Mouse (Mus musculus) midbrain, embryonic 13.5 days (tissue): ENCODE measurements around the gene Plxdc2. TPM values are rescaled to one million over a fixed set of nuclear protein-coding genes. Genes with fewer than 3 reads are reported as not detected.

Experiments used
- ATAC-seq: fragments of 200-750 bp; cut with Nextera tagmentation; 2 replicates; pipeline ENCODE4 v1.8.0; 2017; ENCODE audit warnings: mild to moderate bottlenecking, moderate TSS enrichment, moderate library complexity
- H3K27ac ChIP-seq: fragments of 300-500 bp; sonication (generic); 2 replicates; pipeline ENCODE4 v1.5.1; 2015; ENCODE audit warnings: inconsistent platforms, mild to moderate bottlenecking, moderate library complexity
- H3K27me3 ChIP-seq: fragments of 300-500 bp; sonication (generic); 2 replicates; pipeline ENCODE4 v1.6.1; 2015; ENCODE audit warnings: mild to moderate bottlenecking, inconsistent platforms
- H3K36me3 ChIP-seq: fragments of 300-500 bp; sonication (generic); 2 replicates; pipeline ENCODE4 v1.6.1; 2015; ENCODE audit warnings: mild to moderate bottlenecking, inconsistent platforms
- H3K4me1 ChIP-seq: fragments of 300-500 bp; sonication (generic); replicated peaks from 2 replicates; pipeline ENCODE4 v1.6.1; 2015; ENCODE audit warnings: inconsistent platforms
- H3K4me2 ChIP-seq: fragments of 300-500 bp; sonication (generic); replicated peaks from 2 replicates; pipeline ENCODE4 v1.6.1; 2015; ENCODE audit warnings: moderate library complexity, mild to moderate bottlenecking, inconsistent platforms
- H3K4me3 ChIP-seq: fragments of 300-500 bp; sonication (generic); replicated peaks from 2 replicates; pipeline ENCODE4 v1.5.1; 2015; ENCODE audit warnings: mild to moderate bottlenecking, inconsistent platforms
- H3K9ac ChIP-seq: fragments of 300-500 bp; sonication (generic); replicated peaks from 2 replicates; pipeline ENCODE4 v1.6.1; 2015; ENCODE audit warnings: mild to moderate bottlenecking, inconsistent platforms
- H3K9me3 ChIP-seq: fragments of 300-500 bp; sonication (generic); 2 replicates; pipeline ENCODE4 v1.6.1; 2016; ENCODE audit warnings: mild to moderate bottlenecking, inconsistent platforms
- WGBS: fragments of 180-500 bp; shearing (Covaris S2); methylation state at CpG from one replicate; pipeline ENCODE4 v1.1.7; 2015; 5-methylcytosine and 5-hydroxymethylcytosine counted together
- polyA plus RNA-seq: library from polyadenylated mRNA; unstranded; fragments of >200 nt; fragmentation: Nextera tagmentation; extraction: Ambion mirVana; gene quantifications from 2 replicates; pipeline ENCODE4 v1.2.1, GENCODE M21; 2015

Gene Plxdc2
- polyA plus RNA-seq, 1 experiment from 2014 or later, result 16.9 TPM

DNA sequence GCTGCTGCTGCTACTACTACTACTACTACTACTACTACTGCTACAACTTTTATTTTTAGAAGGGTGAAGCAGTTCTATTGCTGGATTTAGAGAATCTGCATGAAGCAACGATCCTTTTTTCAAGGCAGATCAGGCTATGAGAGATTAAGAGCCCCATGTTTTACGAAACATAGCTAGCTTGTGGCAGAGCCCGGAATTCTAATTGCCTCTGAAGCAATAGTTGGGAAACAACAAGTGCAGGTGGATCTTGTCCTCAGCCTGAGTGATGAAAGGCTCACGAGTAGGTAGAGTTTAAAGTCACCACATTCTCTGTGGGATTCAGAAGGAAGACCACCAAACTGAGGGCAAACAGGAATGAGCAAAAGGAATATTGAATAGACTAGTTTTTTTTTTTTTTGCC is 91.8 kb downstream of the Plxdc2 start:
- no peak overlapping the region for H3K9ac ChIP-seq
- H3K4me2 ChIP-seq, result no peak overlapping the region
- H3K9me3 ChIP-seq, result no peaks in the 10 kb centered on the region
- H3K27me3 ChIP-seq, result no peaks in the 10 kb centered on the region
- no peaks in the 10 kb centered on the region for H3K36me3 ChIP-seq
- no peak overlapping the region for H3K4me3 ChIP-seq
- H3K27ac ChIP-seq, result no peak overlapping the region
- ATAC-seq, result no peak
- WGBS, result 75% methylated on average over 4 of the region's 4 CpGs
- H3K4me1 ChIP-seq, result peaks cover 5% of the 10 kb centered on the region; the same call in 1 of the 2 replicates

DNA sequence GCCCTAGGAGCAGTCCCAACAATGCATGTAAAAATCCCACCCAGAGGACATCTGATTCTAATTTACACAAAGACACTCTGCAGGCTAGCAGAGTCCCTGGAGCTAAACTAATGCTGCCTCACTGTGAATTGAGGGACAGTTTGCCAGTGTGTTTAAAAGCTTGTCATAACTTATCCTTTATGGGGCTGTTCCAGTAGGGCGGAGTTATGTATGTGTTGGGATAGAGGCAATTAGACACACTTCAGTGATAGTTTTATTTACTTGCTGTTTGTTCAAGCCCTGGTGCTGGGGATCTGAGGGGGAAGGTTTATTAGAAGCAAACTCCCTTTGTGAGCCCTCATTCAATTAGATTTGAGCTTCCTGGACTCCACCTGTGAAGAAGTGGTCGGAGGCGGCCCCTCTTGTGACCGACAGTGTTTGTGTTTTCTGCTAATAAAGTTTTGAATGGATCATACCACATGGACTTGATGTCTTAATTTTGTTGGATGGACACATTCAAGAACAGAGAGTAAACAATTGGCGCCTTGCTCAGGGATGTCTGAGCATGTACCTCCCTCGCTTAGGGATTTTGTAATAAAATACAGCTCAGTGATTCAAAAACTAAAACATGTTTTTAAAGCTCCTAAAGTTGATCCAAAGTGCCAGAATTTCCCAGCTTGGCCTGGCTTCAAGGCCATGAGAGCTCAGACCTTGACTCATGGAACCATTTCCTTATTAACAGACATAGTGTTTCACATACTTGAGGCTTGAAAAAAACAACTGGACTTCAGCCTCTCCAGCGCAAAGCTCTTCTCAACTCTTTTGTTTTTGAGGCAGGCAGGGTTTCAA is 94.9 kb downstream of the Plxdc2 start:
- peaks cover 5% of the 10 kb centered on the region; the same call in 1 of the 2 replicates for H3K4me1 ChIP-seq
- no peaks in the 10 kb centered on the region for H3K27me3 ChIP-seq
- H3K4me3 ChIP-seq, result no peak overlapping the region
- WGBS, result 43% methylated on average over 7 of the region's 7 CpGs
- no peak overlapping the region for H3K9ac ChIP-seq
- peak; percentile 69 for ATAC-seq
- no peaks in the 10 kb centered on the region for H3K36me3 ChIP-seq
- no peaks in the 10 kb centered on the region for H3K9me3 ChIP-seq
- H3K27ac ChIP-seq, result no peak overlapping the region
- H3K4me2 ChIP-seq, result no peak overlapping the region

DNA sequence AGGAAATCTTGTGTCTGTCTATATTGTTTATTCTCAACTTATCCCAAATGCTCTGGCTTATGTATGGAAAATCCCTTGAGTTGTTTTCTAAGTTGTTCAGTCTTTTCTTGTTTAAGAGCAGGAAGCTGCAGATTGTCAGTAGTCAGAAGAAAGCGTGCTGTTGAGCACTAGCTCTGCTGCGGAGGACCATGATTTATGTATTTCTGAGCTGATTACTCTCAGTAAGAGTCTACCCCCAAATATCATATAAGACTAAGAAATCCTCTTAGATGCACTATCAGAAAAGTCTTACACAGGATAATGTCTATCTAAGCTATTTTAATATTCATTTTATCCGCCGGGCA is 95.5 kb downstream of the Plxdc2 start:
- no peaks in the 10 kb centered on the region for H3K9me3 ChIP-seq
- no peak overlapping the region for H3K27ac ChIP-seq
- H3K4me3 ChIP-seq, result no peak overlapping the region
- peaks cover 9% of the 10 kb centered on the region; the same call in 1 of the 2 replicates for H3K4me1 ChIP-seq
- no peaks in the 10 kb centered on the region for H3K36me3 ChIP-seq
- ATAC-seq, result no peak
- no peak overlapping the region for H3K4me2 ChIP-seq
- WGBS, result 88% methylated on average over 4 of the region's 4 CpGs
- H3K9ac ChIP-seq, result no peak overlapping the region
- H3K27me3 ChIP-seq, result no peaks in the 10 kb centered on the region

DNA sequence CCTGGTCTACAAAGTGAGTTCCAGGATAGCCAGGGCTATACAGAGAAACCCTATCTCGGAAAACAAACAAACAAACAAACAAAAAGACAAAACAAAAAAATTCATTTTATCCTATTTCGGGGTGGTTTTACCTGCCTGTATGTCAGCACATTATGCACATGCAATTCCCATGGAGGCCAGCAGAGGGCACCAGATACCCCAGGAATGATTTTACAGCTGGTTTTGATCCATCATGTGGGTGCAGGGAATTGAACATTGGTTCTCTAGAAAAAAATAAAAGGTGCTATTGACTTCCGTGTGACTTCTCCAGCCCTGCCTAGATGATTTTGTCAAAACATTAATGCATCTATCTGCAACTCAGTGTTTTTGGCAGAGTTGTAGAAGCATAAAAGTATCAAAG is 96.0 kb downstream of the Plxdc2 start:
- H3K4me2 ChIP-seq, result no peak overlapping the region
- 96% methylated on average over 3 of the region's 3 CpGs for WGBS

DNA sequence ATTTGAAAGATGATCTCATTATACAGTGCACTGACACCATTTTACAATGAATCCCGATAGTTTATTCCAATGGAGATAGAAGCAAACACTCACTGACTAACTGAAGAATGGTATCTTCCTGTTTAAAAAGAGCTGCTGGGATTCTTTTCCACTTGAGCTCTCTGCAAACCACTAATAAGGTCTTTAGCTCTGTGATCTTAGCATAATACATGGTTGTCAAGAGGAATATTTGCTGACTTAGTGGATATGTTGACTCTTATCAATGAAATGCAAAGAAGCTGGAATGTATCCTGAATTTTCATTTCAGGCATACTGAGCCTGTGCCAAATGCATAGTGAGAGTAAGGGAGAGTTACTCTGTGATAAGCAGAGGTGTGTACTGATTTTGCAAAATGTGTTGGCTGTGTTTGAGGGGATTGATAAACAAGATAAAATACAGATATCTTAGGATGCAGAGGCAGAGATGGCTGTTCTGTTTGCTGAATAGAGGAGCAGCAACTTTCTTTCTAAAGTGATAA is 100.2 kb downstream of the Plxdc2 start:
- H3K4me1 ChIP-seq, result peaks cover 5% of the 10 kb centered on the region; the same call in 1 of the 2 replicates
- no peak overlapping the region for H3K4me2 ChIP-seq
- no peak overlapping the region for H3K27ac ChIP-seq
- no peaks in the 10 kb centered on the region for H3K27me3 ChIP-seq
- WGBS, result 61% methylated on average over 1 of the region's 1 CpGs
- no peak for ATAC-seq
- no peaks in the 10 kb centered on the region for H3K36me3 ChIP-seq
- no peaks in the 10 kb centered on the region for H3K9me3 ChIP-seq
- H3K4me3 ChIP-seq, result no peak overlapping the region
- H3K9ac ChIP-seq, result no peak overlapping the region

More for the DNA sequence above, 96.0 kb downstream of the Plxdc2 start:
- Histone ChIP-seq H3K36me3 (no peaks in the 10 kb centered on the region), H3K4me3 (no peak overlapping the region), H3K27ac (no peak overlapping the region), H3K9me3 (no peaks in the 10 kb centered on the region), H3K27me3 (no peaks in the 10 kb centered on the region), H3K9ac (no peak overlapping the region), H3K4me1 (peaks cover 10% of the 10 kb centered on the region; the same call in 1 of the 2 replicates)
- ATAC-seq, result no peak

DNA sequence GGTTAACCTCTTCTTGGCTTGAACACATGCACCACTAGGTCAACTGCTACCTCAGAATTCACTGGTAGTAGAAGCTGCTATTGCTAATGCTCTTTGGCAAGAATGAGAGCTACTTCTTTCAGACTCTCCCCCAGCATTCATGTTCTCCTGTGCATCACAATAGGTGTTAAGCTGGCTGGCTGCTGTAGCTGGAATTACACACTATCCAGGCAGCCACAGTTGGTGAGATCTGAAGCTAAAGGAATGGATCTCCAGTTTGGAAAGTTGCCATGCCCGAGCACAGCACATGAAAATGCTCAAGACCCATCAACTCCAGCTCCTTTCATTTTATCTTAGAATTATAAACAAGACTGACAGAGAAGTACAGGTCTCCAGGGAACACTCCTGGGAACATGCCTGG is 103.4 kb downstream of the Plxdc2 start:
- H3K9me3 ChIP-seq, result no peaks in the 10 kb centered on the region
- no peak for ATAC-seq
- H3K4me1 ChIP-seq, result peaks cover 5% of the 10 kb centered on the region; the same call in 1 of the 2 replicates
- WGBS, result 60% methylated on average over 1 of the region's 1 CpGs
- no peak overlapping the region for H3K27ac ChIP-seq
- H3K36me3 ChIP-seq, result no peaks in the 10 kb centered on the region
- H3K4me3 ChIP-seq, result no peak overlapping the region
- H3K9ac ChIP-seq, result no peak overlapping the region
- no peak overlapping the region for H3K4me2 ChIP-seq
- no peaks in the 10 kb centered on the region for H3K27me3 ChIP-seq

DNA sequence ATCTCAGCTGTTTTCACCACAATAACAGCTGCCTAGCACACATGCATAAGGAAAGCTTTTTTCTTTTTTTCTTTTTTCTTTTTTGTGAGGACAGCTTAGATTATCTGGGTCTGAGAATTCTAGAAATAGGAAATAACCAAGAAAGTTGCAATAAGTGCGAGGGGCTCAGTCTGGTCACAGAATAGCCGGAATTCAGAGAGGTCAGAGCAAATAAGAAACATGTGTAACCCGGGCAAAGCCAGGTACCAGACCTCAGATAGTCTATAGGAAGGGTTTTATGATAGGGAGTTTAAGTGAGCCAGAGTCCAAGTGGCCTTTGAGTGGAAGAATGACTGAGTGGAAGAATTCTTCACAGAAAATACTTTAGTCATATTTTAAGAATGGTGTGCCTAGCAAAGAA is 114.0 kb downstream of the Plxdc2 start:
- WGBS, result 89% methylated on average over 3 of the region's 3 CpGs
- Histone ChIP-seq H3K36me3 (no peaks in the 10 kb centered on the region), H3K4me1 (no peaks in the 10 kb centered on the region), H3K27ac (no peak overlapping the region), H3K4me2 (no peak overlapping the region), H3K4me3 (no peak overlapping the region), H3K9ac (no peak overlapping the region), H3K27me3 (no peaks in the 10 kb centered on the region), H3K9me3 (no peaks in the 10 kb centered on the region)
- no peak for ATAC-seq

DNA sequence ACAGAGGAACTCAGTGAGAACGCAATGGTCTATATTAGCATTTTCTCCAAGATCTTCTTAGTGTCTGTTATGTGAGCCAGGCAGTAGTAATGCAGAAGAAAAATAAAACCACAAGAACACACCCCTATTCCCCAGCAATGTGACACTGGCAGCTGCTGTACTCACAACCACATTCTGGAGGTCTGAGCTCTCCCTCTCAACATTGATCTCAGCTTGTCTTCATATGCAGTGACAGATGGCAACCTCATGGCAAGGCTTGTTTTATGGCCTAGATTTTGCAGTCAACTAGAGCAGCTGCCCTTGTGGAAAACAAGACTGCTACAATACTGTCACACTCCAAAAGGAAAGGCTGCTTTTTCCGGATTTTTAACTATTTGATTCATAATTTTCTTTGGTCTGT is 127.8 kb downstream of the Plxdc2 start:
- Histone ChIP-seq H3K4me2 (no peak overlapping the region), H3K9me3 (no peaks in the 10 kb centered on the region), H3K4me3 (no peak overlapping the region), H3K27me3 (no peaks in the 10 kb centered on the region), H3K36me3 (no peaks in the 10 kb centered on the region), H3K27ac (no peak overlapping the region), H3K4me1 (no peaks in the 10 kb centered on the region), H3K9ac (no peak overlapping the region)
- 95% methylated on average over 2 of the region's 2 CpGs for WGBS
- ATAC-seq, result no peak

DNA sequence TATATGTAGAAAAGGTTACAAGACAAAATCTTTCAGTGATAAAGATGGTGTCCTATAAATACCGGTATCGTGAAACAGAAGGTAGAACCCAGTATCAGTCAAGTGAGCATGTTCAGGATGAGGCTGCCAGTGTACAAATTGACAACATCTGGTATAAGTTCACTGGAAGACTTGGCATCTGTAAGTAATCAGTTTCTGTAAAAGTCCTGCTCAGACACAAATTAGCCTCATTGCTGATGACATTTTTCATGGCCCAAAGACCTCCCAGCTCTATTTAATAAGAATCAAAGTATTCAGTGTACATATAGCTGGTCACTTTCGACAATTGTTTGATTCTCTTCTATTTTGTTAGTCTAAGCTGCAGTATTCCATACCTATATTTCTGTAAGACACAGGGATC is 129.9 kb downstream of the Plxdc2 start:
- Histone ChIP-seq H3K4me1 (no peaks in the 10 kb centered on the region), H3K36me3 (no peaks in the 10 kb centered on the region), H3K9me3 (no peaks in the 10 kb centered on the region), H3K27ac (no peak overlapping the region), H3K4me3 (no peak overlapping the region), H3K9ac (no peak overlapping the region), H3K4me2 (no peak overlapping the region), H3K27me3 (no peaks in the 10 kb centered on the region)
- ATAC-seq, result no peak
- 96% methylated on average over 3 of the region's 3 CpGs for WGBS

DNA sequence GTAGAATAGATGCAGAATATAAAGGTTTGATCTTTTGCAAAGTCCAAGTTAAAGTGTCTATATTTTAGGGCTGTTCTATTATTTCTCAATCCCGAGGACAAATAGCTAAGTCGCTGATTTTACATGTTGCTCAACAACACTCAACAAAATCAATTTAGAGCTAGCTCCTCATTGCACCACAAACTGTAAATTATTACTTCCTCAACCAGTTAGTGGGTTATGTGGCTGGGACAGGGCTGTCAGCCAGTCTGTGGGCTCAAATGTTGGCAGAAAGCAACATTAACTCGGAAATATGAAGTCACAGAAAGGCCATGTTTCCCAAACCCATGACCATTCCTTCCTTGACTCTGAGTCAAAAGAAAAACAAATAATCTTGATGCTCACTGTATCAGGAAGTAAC is 135.1 kb downstream of the Plxdc2 start:
- H3K9ac ChIP-seq, result no peak overlapping the region
- no peak overlapping the region for H3K4me3 ChIP-seq
- no peak overlapping the region for H3K4me2 ChIP-seq
- H3K4me1 ChIP-seq, result no peaks in the 10 kb centered on the region
- no peak for ATAC-seq
- 79% methylated on average over 3 of the region's 3 CpGs for WGBS
- no peaks in the 10 kb centered on the region for H3K36me3 ChIP-seq
- no peaks in the 10 kb centered on the region for H3K9me3 ChIP-seq
- H3K27me3 ChIP-seq, result no peaks in the 10 kb centered on the region
- H3K27ac ChIP-seq, result no peak overlapping the region

DNA sequence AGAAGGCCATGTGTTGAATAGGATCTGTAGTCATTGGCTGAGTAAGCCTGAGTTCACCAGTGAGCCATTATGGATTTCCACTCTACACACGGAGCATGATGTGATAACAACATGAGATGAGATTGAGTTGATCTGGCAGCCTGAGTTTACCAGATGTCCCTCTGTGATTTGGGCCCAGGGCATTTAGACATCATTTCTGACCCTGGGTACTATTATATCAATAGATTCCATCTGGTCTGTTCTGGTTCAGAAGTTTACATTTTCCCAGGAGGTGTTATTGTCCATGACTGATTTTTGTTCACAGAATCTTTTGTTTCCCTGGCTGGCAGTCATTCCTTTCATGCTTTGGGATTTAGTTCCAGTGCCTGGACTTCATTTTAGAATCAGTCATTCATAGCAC is 146.7 kb downstream of the Plxdc2 start:
- H3K27ac ChIP-seq, result no peak overlapping the region
- ATAC-seq, result no peak
- H3K36me3 ChIP-seq, result no peaks in the 10 kb centered on the region
- H3K4me3 ChIP-seq, result no peak overlapping the region
- H3K4me1 ChIP-seq, result no peaks in the 10 kb centered on the region
- H3K9me3 ChIP-seq, result no peaks in the 10 kb centered on the region
- H3K27me3 ChIP-seq, result no peaks in the 10 kb centered on the region
- H3K9ac ChIP-seq, result no peak overlapping the region
- WGBS, result 38% methylated on average over 1 of the region's 1 CpGs
- H3K4me2 ChIP-seq, result no peak overlapping the region

DNA sequence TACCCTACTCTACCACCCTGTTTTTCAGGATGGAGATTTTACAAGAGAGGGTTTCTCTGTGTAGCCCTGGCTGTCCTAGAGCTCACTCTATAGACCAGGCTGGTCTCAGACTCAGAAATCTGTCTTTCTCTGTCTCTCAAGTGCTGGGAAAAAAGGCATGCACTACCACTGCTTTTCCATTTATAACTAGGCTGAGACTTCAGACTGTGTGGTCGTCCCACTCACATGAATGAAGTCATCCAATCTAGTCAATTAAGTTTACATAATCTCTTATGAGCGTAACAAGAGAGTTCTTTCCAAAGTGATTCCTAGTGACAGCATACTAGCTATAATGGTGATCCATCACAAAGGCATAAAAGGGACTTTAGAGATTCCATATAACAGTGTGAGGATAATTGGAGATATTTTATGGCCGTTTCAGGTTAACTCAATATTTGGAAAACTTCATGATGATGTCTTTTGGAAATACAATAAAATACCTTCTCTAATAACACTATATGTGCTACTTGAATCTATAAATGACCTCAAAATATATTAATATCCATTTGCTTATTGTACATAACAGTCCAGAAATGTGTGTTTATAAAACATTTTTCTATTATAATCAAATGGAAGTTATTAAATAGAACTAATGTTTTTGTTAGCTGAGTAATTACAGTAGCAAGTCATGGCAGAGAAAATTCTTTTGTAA is 151.6 kb downstream of the Plxdc2 start:
- H3K4me2 ChIP-seq, result no peak overlapping the region
- no peak overlapping the region for H3K9ac ChIP-seq
- no peak overlapping the region for H3K4me3 ChIP-seq
- H3K27me3 ChIP-seq, result no peaks in the 10 kb centered on the region
- H3K9me3 ChIP-seq, result no peaks in the 10 kb centered on the region
- no peak overlapping the region for H3K27ac ChIP-seq
- H3K4me1 ChIP-seq, result no peaks in the 10 kb centered on the region
- no peaks in the 10 kb centered on the region for H3K36me3 ChIP-seq
- 53% methylated on average over 3 of the region's 3 CpGs for WGBS
- ATAC-seq, result no peak
